Mouse (Mus musculus): ENCODE measurements at regions not wholly inside any gene's neighbourhood (a gene's known extent, or its start where the extent isn't known, plus 50 kb on each side); places are given as distances from the start of the nearest gene placed in this dataset.

GRCm38 (mm10) chr12:35294668-35295067 is 240.2 kb downstream of the Ahr start:
- TF ChIP-seq CTCF (IDR thresholded peaks at IDR 0.05; ENCODE audit: borderline replicate concordance, insufficient read depth, low read depth, low read length) (no peak), POLR2A (IDR thresholded peaks at IDR 0.05; ENCODE audit: borderline replicate concordance, insufficient read depth, low read length) (no peak)

All from cerebellum, adult 2 months (tissue).